ENCODE assay signal across 26 mouse cellular contexts in genomic region chr15:69614048-69614447, GRCm38 (mm10).
A peak's percentile ranks its signal among the peaks of the same experiment; 100 is the strongest.
DNase-seq lines count a peak whose midpoint lies in the region; ATAC-seq and TF ChIP-seq lines count a peak whose summit lies in the region.
"Had no signal": no experiment of that assay in that cellular context is flagged by ENCODE, and none has a peak within 500 bp of the region (broad histone marks: within the 10 kb centered on the region; RNA-seq: fewer than 3 reads in every experiment).

No protein-coding gene starts in this region.

- H3K9ac ChIP-seq in midbrain, embryonic 15.5 days, result no peak overlapping the region
- H3K9ac ChIP-seq in forebrain, embryonic 13.5 days, result no peak overlapping the region
- H3K9ac ChIP-seq: embryonic facial prominence, embryonic 12.5 days; forebrain, embryonic 15.5 days; hindbrain, embryonic 12.5 days; intestine, embryonic 15.5 days; limb, embryonic 12.5 days; liver, embryonic 12.5 days had no signal

- H3K27me3 ChIP-seq in kidney, adult 2 months (replicated peaks; ENCODE audit: control insufficient read depth, insufficient read depth, low read length), result no peaks in the 10 kb centered on the region
- no peaks in the 10 kb centered on the region for H3K27me3 ChIP-seq in megakaryocyte, embryonic 14.5 days (replicated peaks)
- no peaks in the 10 kb centered on the region for H3K27me3 ChIP-seq in midbrain, embryonic 15.5 days (replicated peaks)
- no peaks in the 10 kb centered on the region for H3K27me3 ChIP-seq in forebrain, embryonic 13.5 days
- H3K27me3 ChIP-seq: embryonic facial prominence, embryonic 12.5 days; forebrain, embryonic 15.5 days; hindbrain, embryonic 12.5 days; intestine, embryonic 15.5 days; limb, embryonic 12.5 days; liver, embryonic 12.5 days had no signal

- ATAC-seq in midbrain, embryonic 15.5 days (replicated peaks), result no peak
- ATAC-seq in forebrain, embryonic 13.5 days, result no peak
- ATAC-seq: forebrain, embryonic 15.5 days; hindbrain, postnatal 0 days; intestine, embryonic 15.5 days; liver, embryonic 12.5 days had no signal

- no peak for DNase-seq in kidney, adult 2 months
- DNase-seq in kidney, adult 9 months, result no peak
- DNase-seq in thymus, postnatal 0 days (ENCODE audit: low spot score), result peak; percentile 14
- no peak for DNase-seq in thymus, postnatal 36 days
- DNase-seq in gastrocnemius, postnatal 10 days, result no peak
- DNase-seq: adrenal gland, postnatal 14 days; cerebellum, adult 11-12 months; cerebellum, postnatal 14 days; gastrocnemius, postnatal 36 days; heart, adult 2 months; kidney, adult 8-10 months; lung, adult 2 months; lung, postnatal 14 days; midbrain, embryonic 14.5 days; right cerebral cortex, adult 18-20 months had no signal

- H3K9me3 ChIP-seq in megakaryocyte, embryonic 14.5 days, result no peaks in the 10 kb centered on the region
- H3K9me3 ChIP-seq in midbrain, embryonic 15.5 days, result no peaks in the 10 kb centered on the region
- H3K9me3 ChIP-seq in forebrain, embryonic 13.5 days (replicated peaks), result no peaks in the 10 kb centered on the region
- H3K9me3 ChIP-seq: embryonic facial prominence, embryonic 12.5 days; forebrain, embryonic 15.5 days; hindbrain, embryonic 12.5 days; intestine, embryonic 15.5 days; limb, embryonic 12.5 days; liver, embryonic 12.5 days had no signal

- no peaks in the 10 kb centered on the region for H3K36me3 ChIP-seq in kidney, adult 2 months (ENCODE audit: control insufficient read depth, insufficient read depth, low read length)
- no peaks in the 10 kb centered on the region for H3K36me3 ChIP-seq in megakaryocyte, embryonic 14.5 days (replicated peaks; ENCODE audit: low read length)
- H3K36me3 ChIP-seq in midbrain, embryonic 15.5 days (replicated peaks), result no peaks in the 10 kb centered on the region
- no peaks in the 10 kb centered on the region for H3K36me3 ChIP-seq in forebrain, embryonic 13.5 days (ENCODE audit: poor library complexity, severe bottlenecking)
- H3K36me3 ChIP-seq: embryonic facial prominence, embryonic 12.5 days; forebrain, embryonic 15.5 days; hindbrain, embryonic 12.5 days; intestine, embryonic 15.5 days; limb, embryonic 12.5 days; liver, embryonic 12.5 days had no signal

- no peak overlapping the region for H3K4me3 ChIP-seq in kidney, adult 2 months (ENCODE audit: insufficient read depth, low read depth, low read length)
- H3K4me3 ChIP-seq in megakaryocyte, embryonic 14.5 days (replicated peaks), result peak overlapping the region; percentile 60
- H3K4me3 ChIP-seq in midbrain, embryonic 15.5 days, result no peak overlapping the region
- H3K4me3 ChIP-seq in forebrain, embryonic 13.5 days, result no peak overlapping the region
- H3K4me3 ChIP-seq: embryonic facial prominence, embryonic 12.5 days; forebrain, embryonic 15.5 days; heart, adult 2 months; hindbrain, embryonic 12.5 days; intestine, embryonic 15.5 days; left cerebral cortex, adult 2 months; limb, embryonic 12.5 days; liver, embryonic 12.5 days had no signal

- no peak overlapping the region for H3K4me2 ChIP-seq in midbrain, embryonic 15.5 days
- H3K4me2 ChIP-seq in forebrain, embryonic 13.5 days, result no peak overlapping the region
- H3K4me2 ChIP-seq: embryonic facial prominence, embryonic 12.5 days; forebrain, embryonic 15.5 days; hindbrain, embryonic 12.5 days; intestine, embryonic 15.5 days; limb, embryonic 12.5 days; liver, embryonic 12.5 days had no signal

- no peaks in the 10 kb centered on the region for H3K4me1 ChIP-seq in kidney, adult 2 months (ENCODE audit: control insufficient read depth, insufficient read depth, low read length)
- H3K4me1 ChIP-seq in megakaryocyte, embryonic 14.5 days, result peaks cover 8% of the 10 kb centered on the region
- H3K4me1 ChIP-seq in midbrain, embryonic 15.5 days, result no peaks in the 10 kb centered on the region
- no peaks in the 10 kb centered on the region for H3K4me1 ChIP-seq in forebrain, embryonic 13.5 days
- H3K4me1 ChIP-seq: embryonic facial prominence, embryonic 12.5 days; forebrain, embryonic 15.5 days; hindbrain, embryonic 12.5 days; intestine, embryonic 15.5 days; limb, embryonic 12.5 days; liver, embryonic 12.5 days had no signal

- peak overlapping the region; percentile 28; the same call in 1 of the 2 replicates for H3K27ac ChIP-seq in kidney, adult 2 months (ENCODE audit: insufficient read depth, low read depth, low read length)
- H3K27ac ChIP-seq in midbrain, embryonic 15.5 days, result no peak overlapping the region
- H3K27ac ChIP-seq in forebrain, embryonic 13.5 days, result no peak overlapping the region
- H3K27ac ChIP-seq: embryonic facial prominence, embryonic 12.5 days; forebrain, embryonic 15.5 days; heart, adult 2 months; hindbrain, embryonic 12.5 days; hindbrain, postnatal 0 days; intestine, embryonic 15.5 days; left cerebral cortex, adult 2 months; limb, embryonic 12.5 days; liver, embryonic 12.5 days had no signal

- TF ChIP-seq CTCF in kidney, adult 2 months (conservative IDR thresholded peaks at IDR 0.05; ENCODE audit: insufficient read depth, insufficient read length, low read depth, low read length), result no peak

- TF ChIP-seq POLR2A in kidney, adult 2 months (IDR thresholded peaks at IDR 0.05; ENCODE audit: low read depth, low read length), result no peak

- WGBS in kidney, adult 2 months, result 66% methylated on average over 3 of the region's 3 CpGs
- 83% methylated on average over 3 of the region's 3 CpGs for WGBS in midbrain, embryonic 15.5 days
- 92% methylated on average over 3 of the region's 3 CpGs for WGBS in forebrain, embryonic 13.5 days
